Mouse (Mus musculus) fat pad, adult 2 months (tissue): Measurements from ENCODE around the gene Naa35.

Experiments used
- DNase-seq: peaks from one replicate; pipeline ENCODE4 v3.0.0-alpha.2; 2011; ENCODE audit warnings: low read depth, low spot score; ENCODE audit errors: extremely low read depth

Naa35 gene

DNA sequence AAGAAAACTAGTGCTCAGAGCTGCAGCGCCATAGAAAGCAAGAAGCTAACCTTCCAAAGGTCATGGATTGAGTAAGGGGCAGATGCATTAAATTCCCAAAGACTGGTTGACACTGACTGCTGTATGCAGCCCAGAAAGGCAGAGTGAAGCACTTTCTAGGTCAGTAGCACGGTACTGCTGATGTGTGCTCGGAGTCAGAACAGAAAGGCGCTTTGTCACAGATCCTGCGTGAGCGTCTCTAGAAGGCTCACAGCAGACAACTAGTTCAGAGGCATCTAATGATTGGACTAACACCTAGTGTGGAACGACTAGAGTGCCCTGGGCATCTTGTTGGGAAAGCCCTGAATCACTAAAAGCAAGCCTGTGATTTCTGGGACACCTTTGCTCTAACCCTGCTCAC is 52.7 kb downstream of the Naa35 start:
- no peak for DNase-seq

DNA sequence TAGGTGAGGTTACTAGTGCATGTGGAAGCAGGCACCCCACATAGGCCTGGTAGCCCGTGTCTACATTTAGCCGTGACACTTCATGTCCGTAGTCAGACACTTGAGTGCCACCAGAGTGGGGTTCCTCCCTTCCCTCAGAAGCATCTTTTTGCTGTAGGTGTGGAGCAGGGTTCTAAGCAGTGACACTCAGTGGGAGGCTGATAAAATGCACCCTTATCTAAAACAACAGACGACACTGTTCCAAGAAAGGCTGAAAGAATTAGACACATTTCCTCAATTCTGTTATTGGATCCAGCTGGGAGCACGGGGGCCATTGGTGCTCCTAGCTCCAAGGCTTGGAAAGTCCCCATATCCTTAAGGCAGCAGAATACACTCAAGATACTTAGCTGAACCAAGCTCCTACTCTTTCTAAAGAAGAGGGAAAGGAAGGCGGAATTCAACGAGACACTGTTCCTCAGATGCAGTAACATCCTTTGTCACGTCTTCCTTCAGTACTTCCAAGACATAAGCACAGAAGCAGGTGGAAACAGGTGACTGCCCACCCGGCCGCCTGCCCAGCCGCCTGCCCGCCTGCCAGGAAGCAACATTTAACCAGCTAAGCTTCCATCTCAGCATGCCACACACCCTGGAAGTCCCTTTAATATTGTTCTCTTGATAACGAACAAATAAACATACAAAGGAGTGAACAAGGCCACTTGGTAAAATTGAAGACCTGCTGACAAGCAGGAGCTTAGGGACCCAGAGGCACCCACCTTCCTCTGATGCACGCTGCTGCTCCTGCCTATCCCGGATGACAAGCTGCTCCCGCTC is 54.5 kb downstream of the Naa35 start:
- DNase-seq: no peak

DNA sequence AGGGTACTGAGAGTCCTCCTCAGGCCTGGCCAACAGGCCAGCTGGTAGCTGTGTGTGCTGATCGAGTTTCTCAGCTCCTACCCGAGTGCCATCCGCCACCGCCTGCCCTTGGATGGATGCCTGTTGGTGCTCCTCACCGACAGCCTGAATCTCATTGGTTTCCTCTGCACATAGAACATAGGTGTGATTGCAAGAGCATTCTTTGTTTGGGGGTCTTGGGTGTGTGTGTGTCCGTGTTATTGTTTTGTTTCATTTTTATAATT is 55.0 kb downstream of the Naa35 start:
- no peak for DNase-seq

DNA sequence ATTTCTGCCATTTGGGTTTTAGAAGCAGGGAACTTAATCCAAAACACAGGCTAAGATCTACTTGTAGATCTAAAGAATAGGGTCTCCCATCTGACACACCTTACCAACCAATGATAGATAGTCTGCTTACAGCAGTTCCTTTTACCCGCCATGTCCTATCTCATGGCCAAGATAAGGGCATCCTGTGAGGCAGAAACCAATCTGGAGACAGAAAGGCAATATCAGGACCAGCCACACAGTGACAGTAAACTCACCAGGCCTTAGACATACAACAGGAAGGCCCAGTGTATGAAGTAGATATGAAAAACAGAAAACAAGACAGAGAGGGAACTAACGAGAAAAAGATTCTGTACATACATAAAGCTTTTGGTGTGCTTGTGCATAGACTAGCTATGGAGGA is 57.8 kb downstream of the Naa35 start:
- DNase-seq: no peak

DNA sequence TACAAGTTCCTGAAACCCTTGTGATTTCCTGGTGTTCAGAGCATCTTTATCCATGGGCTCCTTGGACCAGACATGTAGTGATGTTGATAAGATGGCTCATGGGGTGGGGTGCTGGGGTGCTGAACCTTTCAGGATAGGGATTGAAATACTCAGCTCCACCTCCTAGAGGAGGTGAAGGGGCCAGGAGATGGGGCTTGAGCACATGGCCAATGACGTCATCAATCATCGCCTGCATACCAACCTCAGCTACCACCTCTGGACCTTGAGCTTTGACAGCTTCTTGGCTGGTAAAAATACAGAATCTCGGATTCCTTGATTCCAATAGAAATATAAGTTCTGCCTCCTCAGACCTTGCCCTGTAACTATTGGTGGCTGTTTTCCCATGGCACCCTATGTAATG is 60.4 kb downstream of the Naa35 start:
- no peak for DNase-seq

DNA sequence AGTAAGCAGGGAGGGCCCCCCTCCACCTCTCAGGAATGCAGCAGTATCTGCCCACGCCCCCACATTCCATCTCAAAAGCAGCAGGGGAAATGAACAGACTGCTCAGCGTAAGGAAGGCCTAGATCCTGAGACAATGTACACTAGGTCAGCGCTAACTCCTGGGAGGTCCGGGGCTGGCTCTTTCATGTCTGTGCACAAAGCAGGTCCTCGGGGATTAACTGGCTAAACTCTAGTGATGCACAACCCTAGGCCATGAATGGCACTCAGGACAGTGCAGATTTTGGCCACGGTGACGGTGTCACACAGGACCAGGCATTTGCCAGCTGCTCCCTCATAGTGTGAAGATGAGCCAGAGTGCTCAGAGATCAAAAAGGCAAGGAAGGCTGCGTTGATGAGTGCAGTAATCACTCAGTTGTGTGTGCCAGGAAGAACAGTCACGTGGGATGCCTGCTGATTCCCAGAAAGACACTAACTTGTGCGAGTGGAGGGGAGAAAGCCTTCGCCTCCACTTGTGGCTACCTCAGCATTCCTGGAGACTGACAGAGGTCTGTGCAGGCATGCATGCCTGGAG is 61.7 kb downstream of the Naa35 start:
- no peak for DNase-seq

DNA sequence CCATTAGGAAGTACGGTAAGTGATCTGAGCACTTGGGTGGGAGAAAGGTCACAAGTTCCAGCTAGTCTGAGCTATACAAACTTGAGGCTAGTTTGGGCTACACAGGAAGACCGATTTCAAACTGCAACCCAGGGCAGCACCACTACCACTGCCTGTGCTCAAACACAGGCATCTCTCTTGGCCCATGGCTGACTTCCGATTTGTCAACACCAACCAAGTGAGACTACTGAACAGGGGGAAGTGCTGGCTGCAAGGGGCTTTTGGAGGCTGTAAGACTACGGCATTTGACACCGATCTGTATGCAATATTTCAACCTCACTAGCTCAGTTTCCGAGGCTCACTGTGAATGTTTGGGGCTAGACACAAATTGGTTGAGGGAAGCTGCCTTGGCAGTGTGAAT is 62.4 kb downstream of the Naa35 start:
- no peak for DNase-seq

DNA sequence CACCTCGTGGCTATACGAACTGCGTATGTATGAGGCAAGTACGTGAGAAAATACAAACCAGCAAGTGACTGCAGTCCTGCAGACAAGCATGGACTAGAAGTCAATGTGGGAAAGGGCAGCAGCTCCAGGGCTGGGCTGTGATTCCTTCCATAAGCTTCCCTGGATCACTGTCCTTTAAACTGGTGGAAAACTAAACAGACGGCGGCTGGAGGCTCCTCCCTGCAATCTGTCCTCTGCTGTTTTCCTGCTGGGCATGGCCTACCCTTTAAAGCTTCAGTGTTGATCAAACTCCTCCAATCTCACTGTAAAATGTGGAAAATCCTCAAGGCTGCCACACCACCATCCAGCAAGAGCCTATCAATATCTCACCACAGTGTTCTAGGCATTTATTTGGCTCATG is 63.5 kb downstream of the Naa35 start:
- no peak for DNase-seq

DNA sequence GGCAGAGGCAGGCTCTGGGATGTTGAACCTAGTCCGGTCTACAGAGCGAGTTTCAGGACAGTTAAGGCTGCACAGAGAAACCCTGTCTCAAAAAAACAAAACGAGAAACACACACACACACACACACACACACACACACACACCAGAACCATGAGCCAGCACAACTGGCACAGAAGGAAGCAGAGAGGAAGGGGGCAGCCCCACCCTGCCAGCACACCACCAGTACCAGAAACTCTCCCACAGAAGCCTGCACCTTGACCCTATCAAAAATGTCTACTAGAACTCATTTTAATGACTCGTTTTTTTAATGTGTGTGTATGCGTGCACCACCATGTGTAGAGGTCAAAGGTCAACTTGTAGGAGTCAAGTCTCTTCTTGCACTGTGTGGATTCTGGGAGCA is 64.7 kb downstream of the Naa35 start:
- no peak for DNase-seq

DNA sequence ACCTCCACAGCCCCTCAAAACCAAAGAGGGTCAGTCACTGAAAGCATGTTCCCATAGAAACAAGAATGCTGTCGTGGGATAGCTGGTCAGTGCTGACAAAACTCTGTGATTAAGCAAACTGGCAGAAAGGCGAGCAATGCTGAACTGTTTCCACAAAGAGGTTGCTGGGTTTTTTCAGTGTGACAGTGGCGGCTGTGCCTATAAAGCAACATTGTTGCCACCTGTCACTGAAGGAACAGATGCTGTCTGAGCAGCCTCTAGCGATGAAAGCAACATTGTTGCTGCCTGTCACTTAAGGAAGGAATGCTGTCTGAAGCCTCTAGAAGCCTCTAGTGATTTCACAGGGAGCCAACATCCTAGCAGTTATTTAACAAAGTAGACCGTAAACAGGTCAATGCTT is 67.6 kb downstream of the Naa35 start:
- DNase-seq: no peak

DNA sequence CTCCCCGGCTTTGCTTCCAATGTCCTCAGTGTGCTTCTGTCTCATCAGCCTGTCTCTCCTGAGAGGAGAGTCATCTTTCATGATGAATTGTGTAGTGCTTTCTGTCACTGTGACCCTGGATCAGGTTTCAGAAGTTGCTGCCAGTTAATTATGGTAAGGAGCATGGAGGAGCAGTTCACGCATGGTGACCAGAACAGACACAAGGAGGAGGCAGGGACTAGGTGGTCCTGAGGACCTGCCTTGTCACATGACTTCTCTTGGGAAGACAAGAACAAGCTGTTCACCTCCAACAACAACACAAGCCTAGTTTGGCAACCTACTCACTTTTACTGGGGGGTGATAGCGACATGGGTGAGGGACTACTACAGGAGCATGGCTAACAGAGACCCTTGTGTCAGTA is 68.1 kb downstream of the Naa35 start:
- DNase-seq: no peak

DNA sequence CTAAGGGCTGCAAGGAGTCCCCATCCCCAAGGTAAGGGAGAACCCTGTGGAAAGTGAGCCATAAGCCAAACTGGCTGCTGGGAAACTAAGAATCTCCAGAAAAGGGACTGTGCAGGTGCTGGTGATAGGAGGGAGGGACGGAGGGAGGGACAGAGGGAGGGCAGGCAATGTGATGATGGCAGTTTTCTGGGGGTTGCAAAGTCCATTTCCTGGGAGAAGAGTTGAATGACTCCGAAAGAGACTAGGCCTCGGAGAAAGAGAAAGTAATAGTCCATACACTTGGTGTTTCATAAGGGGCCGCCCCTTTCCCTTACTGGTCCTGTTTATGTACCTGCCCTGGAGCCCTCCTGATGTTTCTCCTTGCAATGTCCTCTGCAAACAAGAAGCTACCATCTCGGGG is 69.4 kb downstream of the Naa35 start:
- no peak for DNase-seq

DNA sequence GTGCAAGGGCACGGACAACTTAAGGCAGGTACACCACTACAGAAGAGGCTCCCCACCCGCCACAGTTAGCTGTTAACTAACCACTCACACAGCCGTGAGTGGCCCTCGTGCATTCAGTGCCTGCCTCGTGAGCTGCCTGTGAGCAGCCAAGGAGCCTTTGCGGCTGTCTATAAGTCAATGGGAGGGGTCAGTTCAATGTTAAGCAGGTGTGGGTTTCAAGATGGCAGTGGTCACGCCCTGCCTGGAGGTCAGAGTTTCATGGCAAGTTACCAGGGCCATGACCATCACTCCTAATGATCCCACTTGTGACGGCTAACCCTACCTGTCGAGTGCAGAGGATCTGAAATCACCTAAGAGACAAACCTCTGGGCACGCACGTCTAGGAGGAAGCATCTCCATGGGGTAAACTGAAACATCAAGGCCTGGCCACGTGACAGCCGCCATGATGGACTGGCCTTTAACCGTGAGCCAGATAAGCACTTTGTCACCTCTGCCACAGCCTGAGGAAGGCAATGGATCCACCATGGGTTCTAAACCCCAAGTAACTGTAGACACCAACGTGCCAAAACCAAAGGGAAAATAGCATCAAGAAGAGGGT is 70.8 kb downstream of the Naa35 start:
- DNase-seq: no peak

DNA sequence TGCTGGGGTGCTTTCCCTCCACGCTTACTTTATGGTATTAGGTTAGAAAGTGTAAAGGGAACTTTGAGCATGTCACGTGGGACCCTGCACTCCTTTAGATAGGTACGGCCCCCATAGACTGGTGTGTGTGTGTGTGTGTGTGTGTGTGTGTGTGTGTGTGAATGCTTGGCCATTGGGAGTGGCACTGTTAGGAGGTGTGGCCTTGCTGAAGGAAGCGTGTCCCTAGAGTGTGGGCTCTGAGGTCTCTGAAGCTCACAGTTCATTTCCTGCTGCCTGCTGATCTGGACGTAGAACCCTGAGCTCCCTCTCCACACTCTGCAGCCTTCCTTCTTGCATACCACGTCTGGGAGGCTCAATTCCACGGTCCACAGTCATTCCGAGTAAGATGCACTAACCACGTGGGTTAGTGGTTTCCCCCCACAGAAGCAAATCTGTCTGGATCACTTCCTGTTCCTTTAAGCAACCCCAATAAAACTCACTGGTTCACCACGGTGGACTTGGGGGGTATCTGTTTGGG is 71.3 kb downstream of the Naa35 start:
- DNase-seq: no peak

DNA sequence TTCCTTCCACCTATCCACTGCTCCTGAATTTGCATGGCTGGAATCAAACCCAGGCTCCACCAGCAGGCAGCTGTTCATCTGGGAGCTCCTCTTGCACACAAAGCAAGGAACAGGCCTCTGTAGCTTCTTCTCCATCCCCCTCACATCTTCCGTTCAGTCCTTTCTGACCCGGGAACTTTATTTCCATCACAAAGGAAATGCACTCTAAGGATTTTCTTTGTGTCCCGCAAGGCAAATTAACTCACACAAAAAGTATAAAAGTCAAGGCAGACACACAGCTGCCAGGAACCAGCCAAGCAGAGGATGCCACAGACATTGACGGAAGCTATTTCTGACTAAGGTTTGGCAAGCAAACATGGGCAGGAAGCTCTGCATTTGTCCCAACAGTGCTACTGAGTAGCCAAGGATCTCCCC is 71.9 kb downstream of the Naa35 start:
- DNase-seq: no peak

DNA sequence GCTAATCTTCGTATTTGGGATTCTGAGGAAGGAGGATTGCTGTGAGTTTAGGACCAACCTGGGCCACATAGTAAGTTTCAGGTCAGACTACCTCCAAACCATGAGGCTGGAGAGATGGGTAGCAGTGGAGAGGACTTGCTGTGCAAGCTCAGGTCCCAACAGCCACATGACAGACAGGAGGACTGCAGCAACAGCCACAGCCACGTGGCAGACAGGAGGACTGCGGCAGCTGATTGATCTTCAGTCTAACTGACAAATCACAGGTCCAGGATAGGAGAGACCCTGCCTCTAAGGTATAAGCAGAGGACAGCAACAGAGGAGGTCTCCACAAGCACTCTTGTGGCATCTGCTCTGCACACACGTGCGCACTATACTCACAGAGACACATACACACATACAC is 72.7 kb downstream of the Naa35 start:
- DNase-seq: no peak

DNA sequence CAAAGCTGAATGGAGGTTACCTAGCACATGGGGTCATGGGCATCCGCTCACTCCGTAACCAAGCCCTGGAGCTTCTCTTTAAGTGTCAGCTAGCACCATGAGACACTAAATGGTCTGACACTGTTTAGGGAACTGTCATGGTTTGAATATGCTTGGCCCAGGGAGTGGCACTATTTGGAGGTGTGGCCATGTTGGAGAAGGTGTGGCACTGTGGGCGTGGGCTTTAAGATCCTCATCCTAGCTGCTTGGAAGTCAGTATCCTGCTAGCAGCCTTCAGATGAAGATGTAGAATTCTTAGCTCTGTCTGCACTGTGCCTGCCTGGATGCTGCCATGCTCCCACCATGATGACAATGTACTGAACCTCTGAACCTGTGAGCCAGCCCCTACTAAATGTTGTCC is 75.3 kb downstream of the Naa35 start:
- no peak for DNase-seq

DNA sequence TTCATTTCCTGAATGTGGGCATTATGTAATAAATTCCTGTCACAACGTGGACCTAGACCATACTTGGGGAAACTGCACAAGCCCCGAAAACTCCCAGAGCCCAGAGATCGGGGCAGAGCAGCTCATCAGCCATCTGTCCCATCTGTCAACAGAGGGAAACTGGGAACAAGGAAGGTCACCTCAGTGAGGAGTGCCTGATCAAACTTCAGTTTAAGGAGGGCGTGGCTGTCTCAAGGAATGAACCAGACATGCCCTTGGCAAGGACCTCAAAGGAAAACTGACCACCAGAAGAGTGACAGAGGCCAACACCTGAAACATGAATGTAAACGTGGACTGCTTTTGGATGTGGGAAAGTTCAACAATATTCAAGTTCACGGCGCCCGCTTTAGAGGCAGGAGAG is 76.3 kb downstream of the Naa35 start:
- no peak for DNase-seq

DNA sequence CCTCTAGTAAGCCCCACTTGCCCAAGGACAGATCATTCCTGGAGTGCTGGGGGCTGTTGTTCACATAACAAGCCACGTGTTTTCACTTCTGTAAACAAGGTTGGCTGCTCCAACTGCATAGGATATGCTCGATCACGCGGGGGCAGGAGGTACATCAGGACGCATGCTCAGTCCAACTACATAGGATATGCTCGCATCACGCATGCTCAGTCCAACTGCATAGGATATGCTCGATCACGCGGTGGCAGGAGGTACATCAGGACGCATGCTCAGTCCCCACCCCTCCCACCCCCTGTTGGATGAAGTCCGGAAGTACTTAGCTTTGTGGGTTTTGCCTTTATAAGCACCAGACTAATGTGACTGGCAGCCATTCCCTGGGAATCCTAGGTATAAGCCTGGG is 76.9 kb downstream of the Naa35 start:
- no peak for DNase-seq

DNA sequence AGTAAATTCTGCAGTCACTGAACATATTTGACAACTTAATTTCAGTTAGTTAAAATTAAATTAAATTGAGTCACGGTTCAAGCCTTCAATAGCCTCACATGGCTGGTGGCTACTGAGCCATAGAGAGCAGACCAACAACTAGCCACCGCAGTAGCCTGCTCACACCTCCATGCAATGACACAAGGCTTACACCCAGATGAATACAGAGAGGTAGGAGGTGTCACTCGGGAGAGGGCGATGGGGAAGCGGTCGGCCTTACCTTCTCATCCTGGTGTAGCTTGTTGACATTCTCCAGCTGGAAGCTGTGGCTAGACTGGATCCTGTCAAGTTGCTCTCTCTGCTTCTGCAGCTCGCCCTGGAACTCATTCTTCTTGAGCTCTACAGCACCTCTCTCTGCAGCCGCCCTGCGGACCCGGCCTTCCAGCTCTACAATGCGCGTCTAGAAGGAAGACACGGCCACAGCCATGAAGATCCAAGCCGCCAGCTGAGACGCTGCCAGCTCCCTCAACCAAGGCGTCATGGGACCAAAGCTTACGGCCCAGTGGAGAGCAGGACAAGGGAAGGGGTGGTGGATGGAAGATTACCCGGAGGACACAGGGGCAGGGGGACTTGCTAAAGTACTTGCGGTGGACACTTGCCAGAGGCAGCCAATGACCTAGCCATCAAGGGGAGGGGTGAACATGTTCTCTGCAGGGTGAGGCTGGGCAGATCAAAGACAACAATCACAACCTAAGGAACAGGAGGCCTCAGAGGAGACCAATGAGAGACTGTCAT is 79.1 kb downstream of the Naa35 start:
- DNase-seq: no peak

DNA sequence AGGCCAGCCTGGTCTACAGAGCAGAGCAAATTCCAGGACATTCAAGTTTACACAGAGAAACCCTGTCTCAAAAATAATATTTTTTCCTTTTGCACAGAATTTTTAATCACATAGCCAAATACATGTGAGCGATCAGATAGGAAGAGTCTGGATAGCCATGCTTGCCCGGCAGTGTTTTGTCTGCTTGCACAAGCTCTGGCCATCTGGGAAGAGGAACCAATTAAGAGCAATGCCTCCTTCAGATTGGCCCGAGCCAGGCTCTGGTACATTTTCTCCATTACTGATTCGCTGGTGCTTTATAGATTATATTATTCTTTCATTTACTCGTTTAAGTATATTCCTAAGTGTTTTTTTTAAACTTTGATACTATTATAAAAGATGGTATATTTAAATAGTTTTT is 82.7 kb downstream of the Naa35 start:
- DNase-seq: no peak

DNA sequence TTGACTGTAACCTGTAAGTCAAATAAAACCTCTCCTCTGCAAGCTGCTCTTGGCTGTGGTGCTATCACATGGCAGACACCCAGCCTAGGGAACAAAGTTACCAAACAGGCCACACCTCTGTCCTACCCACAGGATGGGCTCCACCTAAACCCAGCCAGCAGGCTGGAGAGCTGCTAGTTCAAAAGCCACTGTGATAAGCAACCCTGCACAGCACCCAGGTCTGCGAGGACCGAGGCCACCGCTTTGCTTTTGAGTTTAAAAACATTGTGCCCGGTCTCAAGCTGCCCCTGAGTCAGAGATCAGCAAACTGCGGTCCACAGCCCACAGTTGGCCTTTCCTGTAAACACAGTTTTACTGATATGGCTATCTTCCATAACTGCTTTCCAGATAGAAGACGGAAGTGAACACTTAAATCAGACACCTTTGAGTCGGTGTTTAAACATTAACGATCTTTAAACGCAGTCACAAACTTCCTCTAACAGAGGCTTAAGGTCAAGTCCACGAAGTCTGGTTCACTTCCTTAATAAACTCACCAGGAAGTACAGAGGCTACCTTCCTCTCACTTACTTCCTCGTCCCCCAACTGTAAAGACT is 83.5 kb downstream of the Naa35 start:
- DNase-seq: no peak
